Mouse (Mus musculus) retina, postnatal 1 day (tissue): ENCODE measurements around the gene Eif2b4.
A peak's percentile ranks its signal among the peaks of the same experiment; 100 is the strongest.

Experiments used
- DNase-seq: peaks from one replicate; pipeline ENCODE4 v3.0.0-alpha.2; 2012

The Eif2b4 gene

GRCm38 (mm10) chr5:31153516-31154151, 39.6 kb downstream of the Eif2b4 start:
- no peak for DNase-seq

GRCm38 (mm10) chr5:31151746-31152145, 41.5 kb downstream of the Eif2b4 start:
- DNase-seq: no peak

- DNase-seq: no peak
Observed at GRCm38 (mm10) chr5:31149781-31150180, 43.4 kb downstream of the Eif2b4 start.

- no peak for DNase-seq
Observed at GRCm38 (mm10) chr5:31138968-31139425, 54.2 kb downstream of the Eif2b4 start.

- DNase-seq: peak; percentile 27
Observed at GRCm38 (mm10) chr5:31138241-31138967, 54.8 kb downstream of the Eif2b4 start, which contains the start of gene Ucn. Gene Ucn (minus strand): TSS chr5:31138829.

GRCm38 (mm10) chr5:31137658-31138057, 55.6 kb downstream of the Eif2b4 start:
- DNase-seq: no peak
